Mouse (Mus musculus): ENCODE measurements around the gene Chka. TPM values are rescaled to one million over a fixed set of nuclear protein-coding genes. Genes with fewer than 3 reads are reported as not detected.

Chka gene
- total and polyA plus RNA-seq, 3 experiments = 7.6 to 13.0 (median 10.1) TPM

DNA sequence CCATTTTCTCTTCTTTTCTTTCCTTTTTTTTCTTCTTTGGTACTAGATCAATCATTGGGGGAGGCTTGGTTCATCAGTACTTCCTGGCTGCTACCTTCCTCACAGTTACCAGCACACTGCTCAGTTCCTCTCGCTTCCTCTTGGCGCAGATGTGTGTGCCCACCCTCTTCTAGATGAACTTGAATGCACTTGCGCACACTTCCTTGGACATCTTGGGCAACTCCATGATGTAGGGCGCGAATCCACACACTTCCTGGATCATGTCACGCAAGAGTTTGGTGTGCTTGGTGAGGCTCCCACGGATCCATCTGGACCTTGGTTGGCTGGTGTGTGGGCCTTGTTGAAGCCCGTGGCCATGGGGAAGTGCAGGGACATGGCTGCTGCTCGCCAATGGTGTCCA is 80.1 kb downstream of the Chka start:
- H3K4me3 ChIP-seq (replicated peaks in 1 of 3; ENCODE audit: low read depth in 2 of 3, low read length in 2 of 3, poor library complexity in 1 of 3) = peak overlapping the region in 1 of 3 experiments; percentile 17
- no peak overlapping the region for H3K9ac ChIP-seq (ENCODE audit: insufficient read depth, low read depth)
- no peaks in the 10 kb centered on the region for H3K27me3 ChIP-seq (replicated peaks)
- dilution Hi-C loops (cut with MboI; ENCODE audit: extremely low pct_ligation_motif_present, extremely low pct_unique_long_range_greater_than_20kb, low sequenced_read_pairs) (no loop called here), in situ Hi-C loops (cut with MboI; ENCODE audit: low pct_ligation_motif_present, low pct_unique_long_range_greater_than_20kb, low sequenced_read_pairs) (no loop called here)
- peaks cover 0 to under 1% of the 10 kb centered on the region in 2 experiments for H3K36me3 ChIP-seq (replicated peaks in 1 of 2; ENCODE audit: control insufficient read depth in 1 of 2, insufficient read depth in 1 of 2, low read length in 1 of 2)
- no peak overlapping the region for H3K27ac ChIP-seq (ENCODE audit: insufficient read depth, low read depth)
- DNase-seq (ENCODE audit: extremely low read depth) = no peak
- no peaks in the 10 kb centered on the region for H3K79me2 ChIP-seq (replicated peaks; ENCODE audit: control insufficient read depth, extremely low read depth, insufficient read depth, poor library complexity, severe bottlenecking)
- H3K9me3 ChIP-seq (replicated peaks; ENCODE audit: low read length) = no peaks in the 10 kb centered on the region
- no peak overlapping the region for H3K4me2 ChIP-seq (ENCODE audit: insufficient read depth, low read depth, poor library complexity, severe bottlenecking)
- no peak for TF ChIP-seq TBP (conservative IDR thresholded peaks at IDR 0.05; ENCODE audit: low read depth, low read length)
- TF ChIP-seq ZC3H11A (IDR thresholded peaks at IDR 0.05; ENCODE audit: low read depth, low read length) = no peak
- 0 out of 2 replicates have a peak, but pooled peaks have one; percentile 9 for TF ChIP-seq IRF4 (IDR thresholded peaks at IDR 0.05; ENCODE audit: low read depth, low read length)
- peaks cover 36 to 67% of the 10 kb centered on the region in 2 experiments for H3K4me1 ChIP-seq (ENCODE audit: control insufficient read depth in 1 of 2, insufficient read depth in 2 of 2)

DNA sequence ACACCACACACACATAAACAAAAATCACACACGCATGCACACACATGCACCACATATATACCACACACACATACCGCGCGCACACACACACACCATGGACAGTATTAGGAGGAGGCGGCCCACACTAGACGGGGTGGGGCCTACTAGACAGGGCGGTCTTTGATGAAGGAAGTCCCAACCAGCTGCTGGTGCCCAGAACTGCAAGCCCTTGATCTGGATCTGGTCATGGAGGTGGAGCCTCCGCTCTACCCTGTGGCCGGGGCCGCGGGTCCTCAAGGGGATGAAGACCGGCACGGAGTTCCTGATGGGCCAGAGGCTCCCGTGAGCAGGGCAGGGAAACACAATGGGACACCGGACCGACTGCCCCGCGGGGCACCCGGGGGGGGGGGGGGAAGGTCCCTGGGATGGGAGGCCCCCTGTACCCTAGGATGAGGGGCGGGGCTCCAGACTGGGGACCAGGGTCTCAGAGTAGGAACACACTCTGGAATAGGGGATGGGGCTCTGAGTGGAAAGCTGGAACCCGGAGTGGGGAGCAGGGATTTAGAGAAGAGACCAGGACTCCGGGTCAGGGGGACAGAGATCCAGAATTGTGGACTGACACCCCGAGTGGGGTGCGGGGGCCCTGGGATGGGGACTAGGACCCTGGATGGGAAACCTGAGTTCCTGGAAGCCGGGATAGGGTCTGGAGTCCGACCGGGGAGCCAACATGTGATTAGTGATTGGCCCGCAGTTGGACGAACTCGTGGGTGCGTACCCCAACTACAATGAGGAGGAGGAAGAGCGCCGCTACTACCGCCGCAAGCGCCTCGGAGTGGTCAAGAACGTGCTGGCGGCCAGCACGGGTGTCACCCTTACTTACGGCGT is 83.7 kb downstream of the Chka start, which contains the start of gene Unc93b1:
Unc93b1 (plus strand) TSS at position 155 of the 864 bp plus-strand sequence.
- H3K4me2 ChIP-seq (ENCODE audit: insufficient read depth, low read depth, poor library complexity, severe bottlenecking) = peak within 1 kb of the TSS; percentile 65
- peak within 1 kb of the TSS; percentile 73 to 89 (median 84) for H3K4me3 ChIP-seq (replicated peaks in 1 of 3; ENCODE audit: low read depth in 2 of 3, low read length in 2 of 3, poor library complexity in 1 of 3)
- H3K9ac ChIP-seq (ENCODE audit: insufficient read depth, low read depth) = peak within 1 kb of the TSS; percentile 86
- H3K27me3 ChIP-seq (replicated peaks) = no peaks in the 10 kb centered on the region
- TF ChIP-seq ZC3H11A (IDR thresholded peaks at IDR 0.05; ENCODE audit: low read depth, low read length) (no peak), NELFE (IDR thresholded peaks at IDR 0.05; ENCODE audit: low read depth, low read length) (peak; percentile 67), POLR2A (IDR thresholded peaks at IDR 0.05; ENCODE audit: low read depth, low read length) (peak; percentile 85), ZMIZ1 (IDR thresholded peaks at IDR 0.05; ENCODE audit: low read depth, low read length) (no peak), NRF1 (IDR thresholded peaks at IDR 0.05; ENCODE audit: low read depth, low read length) (0 out of 2 replicates have a peak, but pooled peaks have one; percentile 34), ETS1 (conservative IDR thresholded peaks at IDR 0.05; ENCODE audit: low read depth, low read length) (peak; percentile 60), KAT2A (IDR thresholded peaks at IDR 0.05; ENCODE audit: insufficient replicate concordance, low read length) (0 out of 2 replicates have a peak, but pooled peaks have one; percentile 32), UBTF (IDR thresholded peaks at IDR 0.05; ENCODE audit: low read depth, low read length) (no peak), TCF12 (IDR thresholded peaks at IDR 0.05; ENCODE audit: low read depth, low read length) (peak; percentile 80), MYC (IDR thresholded peaks at IDR 0.05; ENCODE audit: low read depth, low read length) (peak; percentile 38; the same call in 1 of the 2 replicates), ZNF384 (IDR thresholded peaks at IDR 0.05; ENCODE audit: low read depth, low read length) (0 out of 2 replicates have a peak, but pooled peaks have one; percentile 7), MAX (IDR thresholded peaks at IDR 0.05; ENCODE audit: low read length) (0 out of 2 replicates have a peak, but pooled peaks have one; percentile 22), RAD21 (IDR thresholded peaks at IDR 0.05; ENCODE audit: low read depth, low read length) (no peak; the same call in 1 of the 2 replicates), TBP (conservative IDR thresholded peaks at IDR 0.05; ENCODE audit: low read depth, low read length) (0 out of 2 replicates have a peak, but pooled peaks have one; percentile 46), MEF2A (IDR thresholded peaks at IDR 0.05; ENCODE audit: borderline replicate concordance, low read depth, low read length) (peak; percentile 27), USF2 (conservative IDR thresholded peaks at IDR 0.05; ENCODE audit: low read depth, low read length) (no peak), MAZ (IDR thresholded peaks at IDR 0.05; ENCODE audit: low read depth, low read length) (0 out of 2 replicates have a peak, but pooled peaks have one; percentile 27), IRF4 (IDR thresholded peaks at IDR 0.05; ENCODE audit: low read depth, low read length) (peak; percentile 47; the same call in 1 of the 2 replicates), CTCF (conservative IDR thresholded peaks at IDR 0.05 in 1 of 2, IDR thresholded peaks at IDR 0.05 in 1 of 2; ENCODE audit: low read depth in 2 of 2, low read length in 2 of 2) (no peak), ELF1 (IDR thresholded peaks at IDR 0.05; ENCODE audit: low read depth, low read length) (peak; percentile 64), BHLHE40 (IDR thresholded peaks at IDR 0.05; ENCODE audit: low read depth, low read length) (peak; percentile 37), SIN3A (IDR thresholded peaks at IDR 0.05; ENCODE audit: low read length) (peak; percentile 86)
- in situ Hi-C loops (cut with MboI; ENCODE audit: low pct_ligation_motif_present, low pct_unique_long_range_greater_than_20kb, low sequenced_read_pairs) = no loop called here
- H3K36me3 ChIP-seq (replicated peaks in 1 of 2; ENCODE audit: control insufficient read depth in 1 of 2, insufficient read depth in 1 of 2, low read length in 1 of 2) = peaks cover 0 to 12% of the 10 kb centered on the region in 2 experiments
- peak; percentile 90 for DNase-seq (ENCODE audit: extremely low read depth)
- H3K4me1 ChIP-seq (ENCODE audit: control insufficient read depth in 1 of 2, insufficient read depth in 2 of 2) = peaks cover 24 to 64% of the 10 kb centered on the region in 2 experiments
- no peaks in the 10 kb centered on the region for H3K9me3 ChIP-seq (replicated peaks; ENCODE audit: low read length)
- dilution Hi-C loops (cut with MboI; ENCODE audit: extremely low pct_ligation_motif_present, extremely low pct_unique_long_range_greater_than_20kb, low sequenced_read_pairs) = no loop called here
- peak within 1 kb of the TSS; percentile 97 for H3K27ac ChIP-seq (ENCODE audit: insufficient read depth, low read depth)
- H3K79me2 ChIP-seq (replicated peaks; ENCODE audit: control insufficient read depth, extremely low read depth, insufficient read depth, poor library complexity, severe bottlenecking) = no peaks in the 10 kb centered on the region
